Mouse (Mus musculus) mature B cell (primary cell): ENCODE measurements around the gene Lsm3.

Source experiments
- in situ Hi-C: fragments of 300-500 bp; cut with MboI; formaldehyde crosslinking; loops from 2 replicates; pipeline ENCODE4 v1.14.3; 2019

The Lsm3 gene

DNA sequence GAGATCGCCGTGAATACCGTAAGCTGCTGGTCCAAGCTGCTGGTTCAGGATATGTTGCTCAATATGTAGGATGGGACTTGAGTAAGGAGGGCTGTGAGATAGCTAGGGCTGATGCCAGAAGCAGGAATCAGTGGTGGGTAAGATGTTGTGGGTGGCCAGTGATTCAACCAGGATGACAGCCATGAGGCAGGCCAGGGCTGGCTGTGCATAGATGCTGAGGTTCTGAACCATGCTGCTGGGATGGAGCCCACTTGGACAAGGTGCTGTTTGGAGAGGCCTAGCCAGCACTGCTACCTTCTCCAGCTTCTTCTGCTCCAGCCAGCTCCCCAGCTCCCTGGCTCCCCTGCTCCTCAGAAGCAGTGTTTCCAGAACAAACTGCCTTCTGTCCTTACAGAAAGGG is 35.9 kb downstream of the Lsm3 start:
- in situ Hi-C loops: no loop called here

DNA sequence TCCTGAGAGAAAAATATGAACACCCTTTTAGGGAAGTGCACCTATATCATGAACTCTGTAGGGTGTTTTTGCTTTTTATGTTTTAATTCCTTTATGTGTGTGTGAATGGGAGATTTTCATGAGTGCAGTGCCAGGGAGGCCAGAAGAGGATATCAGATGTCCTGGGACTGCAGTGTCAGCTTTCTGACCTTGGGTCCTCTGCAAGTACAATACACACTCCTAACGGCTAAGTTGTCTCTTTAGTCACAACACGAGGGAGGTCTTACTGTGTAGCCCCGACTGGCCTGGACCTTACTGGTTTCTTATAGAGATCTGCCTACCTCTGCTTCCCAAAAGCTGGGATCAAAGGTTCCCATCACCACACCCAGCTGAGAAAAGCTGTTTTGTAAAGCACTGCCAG is 37.0 kb downstream of the Lsm3 start:
- in situ Hi-C loops: no loop called here

DNA sequence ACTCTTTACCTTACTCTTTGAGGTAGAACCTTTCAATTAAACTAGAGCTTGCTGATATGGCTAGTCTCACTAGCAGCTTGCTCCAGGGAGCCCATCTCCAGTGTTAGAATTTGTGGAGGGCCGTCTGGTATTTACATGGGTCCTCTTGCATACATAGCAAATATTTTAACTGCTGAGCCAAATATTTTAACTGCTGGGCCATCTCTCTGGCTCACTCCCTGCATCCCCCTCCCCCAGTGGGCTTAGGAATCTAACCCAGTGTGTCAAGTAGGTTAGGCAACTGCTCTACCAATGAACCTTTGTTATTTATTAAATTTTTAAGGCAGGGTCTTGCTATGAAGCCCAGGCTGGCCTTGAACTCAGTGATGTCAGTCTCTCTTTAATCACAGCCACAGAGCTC is 42.8 kb downstream of the Lsm3 start:
- in situ Hi-C loops: no loop called here

DNA sequence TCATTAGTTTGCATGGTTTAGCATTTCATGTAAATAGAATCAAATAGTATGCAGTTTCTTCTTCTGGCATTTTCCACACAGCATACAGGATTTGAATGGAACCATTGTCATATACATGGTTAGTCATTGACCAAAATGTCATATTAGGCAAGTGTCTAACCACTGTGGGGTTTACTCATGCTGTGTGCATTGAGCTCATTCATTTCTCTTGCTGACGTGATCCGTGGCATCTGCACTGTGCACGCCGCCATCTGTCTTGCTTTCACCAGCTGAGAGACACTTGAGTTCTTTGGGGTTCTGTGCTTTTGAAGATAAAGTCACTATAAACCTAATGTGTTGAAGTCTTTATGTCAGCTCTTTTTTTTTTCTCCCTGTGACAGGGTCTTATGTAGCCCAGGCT is 43.6 kb downstream of the Lsm3 start:
- in situ Hi-C loops: no loop called here

DNA sequence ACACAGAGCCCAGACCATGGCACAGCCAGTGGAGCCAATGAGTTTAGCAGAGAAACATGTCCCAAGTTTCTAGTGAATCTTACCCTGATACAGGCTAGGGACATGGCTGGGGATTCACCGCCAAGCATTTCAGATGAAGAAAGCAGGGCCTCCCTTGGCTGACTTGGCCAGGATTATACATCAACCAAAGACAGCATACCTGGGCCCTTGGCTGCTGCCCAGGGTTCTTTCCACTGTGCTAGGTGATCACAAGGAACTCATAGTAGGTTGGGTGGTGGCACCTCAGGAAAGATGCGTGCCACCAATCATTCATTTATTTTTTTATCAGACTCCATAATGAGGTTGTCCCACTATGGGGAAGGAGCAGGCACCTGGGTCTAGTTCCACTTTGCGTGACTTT is 44.5 kb downstream of the Lsm3 start:
- in situ Hi-C loops: no loop called here

DNA sequence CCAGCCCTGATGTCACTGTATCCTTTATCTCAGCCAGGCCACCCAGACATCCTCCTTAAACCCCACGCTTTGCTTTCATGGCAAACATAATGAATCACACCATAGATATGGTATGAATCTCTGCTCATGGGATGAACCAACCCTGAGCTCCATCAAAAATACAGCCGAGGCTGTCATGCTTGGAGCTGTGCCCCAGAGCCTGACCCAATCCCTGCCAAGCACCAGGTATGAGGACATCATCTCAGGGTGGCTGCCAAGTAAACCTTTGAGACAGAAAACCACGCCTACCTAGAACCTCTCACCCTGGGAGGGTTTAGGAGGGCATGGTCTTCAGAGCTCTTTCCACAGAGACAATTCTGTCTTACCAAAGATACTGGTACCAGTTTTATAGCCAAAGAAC is 47.3 kb downstream of the Lsm3 start:
- in situ Hi-C loops: no loop called here

DNA sequence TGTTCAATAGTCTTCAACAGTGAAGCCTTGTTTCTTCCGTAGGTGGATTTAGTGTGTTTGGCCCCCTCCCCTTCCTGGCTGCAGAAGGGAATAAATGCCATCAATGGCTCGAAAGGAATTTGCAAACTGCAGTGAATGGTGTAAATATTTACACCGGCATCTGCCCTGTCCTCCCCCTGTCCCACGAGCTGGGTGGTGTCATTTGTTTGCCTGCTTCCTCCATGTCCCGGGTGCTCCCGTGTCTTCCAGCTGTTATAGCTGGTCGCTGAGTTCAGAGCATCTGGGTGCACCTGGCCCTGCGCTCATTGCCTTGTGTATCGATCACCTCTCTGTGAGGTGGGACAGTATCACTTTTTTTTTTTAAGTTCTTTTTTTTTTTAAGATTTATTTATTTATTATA is 50.7 kb downstream of the Lsm3 start:
- in situ Hi-C loops: no loop called here
